24 mouse cellular contexts compared by ENCODE assay signal in the genomic region with DNA sequence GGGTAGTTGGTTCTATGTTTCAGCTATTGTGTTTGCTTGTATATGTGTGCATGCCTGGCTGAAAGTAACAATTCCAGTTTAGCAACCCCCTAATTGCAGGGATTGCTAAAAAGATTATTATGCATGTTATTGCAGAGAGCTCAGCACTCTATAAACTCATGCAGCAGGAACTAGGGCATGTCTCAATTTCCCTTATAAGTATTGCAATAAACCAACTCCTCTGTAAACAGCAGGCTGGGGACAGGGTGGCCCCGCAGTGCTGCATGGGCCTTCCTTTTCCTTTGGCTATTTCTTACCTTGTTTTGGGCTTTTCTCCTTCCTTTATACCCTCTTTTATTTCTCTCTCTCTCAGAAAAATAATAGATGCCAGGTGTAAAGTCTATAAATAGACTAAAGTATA. TPM values are rescaled to one million over a fixed set of nuclear protein-coding genes. Genes with fewer than 3 reads are reported as not detected.
A peak's percentile ranks its signal among the peaks of the same experiment; 100 is the strongest.
DNase-seq lines count a peak whose midpoint lies in the region; ATAC-seq and TF ChIP-seq lines count a peak whose summit lies in the region.
"Had no signal": no experiment of that assay in that cellular context is flagged by ENCODE, and none has a peak within 500 bp of the region (broad histone marks: within the 10 kb centered on the region; RNA-seq: fewer than 3 reads in every experiment).

No protein-coding gene starts in this region.

- no peaks in the 10 kb centered on the region for H3K36me3 ChIP-seq in lung, postnatal 0 days (ENCODE audit: insufficient read depth, low read length)
- no peaks in the 10 kb centered on the region for H3K36me3 ChIP-seq in embryonic facial prominence, embryonic 15.5 days
- H3K36me3 ChIP-seq: heart, embryonic 10.5 days; heart, embryonic 13.5 days; hindbrain, embryonic 12.5 days; hindbrain, embryonic 15.5 days had no signal

- no peak overlapping the region for H3K9ac ChIP-seq in lung, postnatal 0 days (replicated peaks; ENCODE audit: low read depth)
- H3K9ac ChIP-seq in embryonic facial prominence, embryonic 15.5 days, result no peak overlapping the region
- H3K9ac ChIP-seq: forebrain, postnatal 0 days; heart, embryonic 13.5 days; hindbrain, embryonic 15.5 days had no signal

- no peaks in the 10 kb centered on the region for H3K4me1 ChIP-seq in lung, postnatal 0 days (ENCODE audit: insufficient read depth, low read depth, low read length)
- peaks cover 20% of the 10 kb centered on the region for H3K4me1 ChIP-seq in embryonic facial prominence, embryonic 15.5 days

- no peaks in the 10 kb centered on the region for H3K9me3 ChIP-seq in lung, postnatal 0 days (ENCODE audit: low read length)
- H3K9me3 ChIP-seq in embryonic facial prominence, embryonic 15.5 days (replicated peaks), result no peaks in the 10 kb centered on the region
- H3K9me3 ChIP-seq: heart, embryonic 10.5 days; heart, embryonic 13.5 days; hindbrain, embryonic 12.5 days; hindbrain, embryonic 15.5 days had no signal

- no peak for TF ChIP-seq CTCF in lung, postnatal 0 days (IDR thresholded peaks at IDR 0.05)

- ATAC-seq in lung, postnatal 0 days, result no peak
- ATAC-seq in embryonic facial prominence, embryonic 15.5 days (ENCODE audit: insufficient number of reproducible peaks, low FRiP score, low TSS enrichment, low read depth), result no peak
- ATAC-seq in megakaryocyte, adult 5-6 weeks (ENCODE audit: poor library complexity, severe bottlenecking), result peak; percentile 53
- ATAC-seq: CD4-positive, CD25-positive, alpha-beta regulatory T cell, adult 4 months; forebrain, embryonic 14.5 days; forebrain, postnatal 0 days had no signal

- H3K27me3 ChIP-seq in lung, postnatal 0 days (replicated peaks; ENCODE audit: insufficient read depth, low read length), result no peaks in the 10 kb centered on the region
- H3K27me3 ChIP-seq in embryonic facial prominence, embryonic 15.5 days, result no peaks in the 10 kb centered on the region
- H3K27me3 ChIP-seq: heart, embryonic 13.5 days; hindbrain, embryonic 12.5 days; hindbrain, embryonic 15.5 days had no signal

- H3K4me2 ChIP-seq in lung, postnatal 0 days (replicated peaks; ENCODE audit: low read depth, low read length), result no peak overlapping the region
- no peak overlapping the region for H3K4me2 ChIP-seq in embryonic facial prominence, embryonic 15.5 days (replicated peaks)
- H3K4me2 ChIP-seq: heart, embryonic 13.5 days; hindbrain, embryonic 12.5 days; hindbrain, embryonic 15.5 days had no signal

- H3K4me3 ChIP-seq in lung, postnatal 0 days (ENCODE audit: low read depth, low read length), result no peak overlapping the region
- H3K4me3 ChIP-seq in embryonic facial prominence, embryonic 15.5 days (replicated peaks), result no peak overlapping the region
- H3K4me3 ChIP-seq: gastrocnemius, adult 2 months; heart, adult 2 months; heart, embryonic 10.5 days; heart, embryonic 13.5 days; hindbrain, embryonic 12.5 days; hindbrain, embryonic 15.5 days had no signal

- no peak overlapping the region for H3K27ac ChIP-seq in lung, postnatal 0 days (ENCODE audit: low read length)
- 0 out of 2 replicates have a peak overlapping the region, but pooled peaks have one; percentile 12 for H3K27ac ChIP-seq in embryonic facial prominence, embryonic 15.5 days (replicated peaks)
- H3K27ac ChIP-seq: gastrocnemius, adult 2 months; heart, adult 2 months; heart, embryonic 10.5 days; heart, embryonic 13.5 days; hindbrain, embryonic 12.5 days; hindbrain, embryonic 15.5 days had no signal

- WGBS in lung, postnatal 0 days, result 72% methylated on average over 1 of the region's 1 CpGs
- 52% methylated on average over 1 of the region's 1 CpGs for WGBS in embryonic facial prominence, embryonic 15.5 days

- peak; percentile 46 for DNase-seq in heart, adult 11 months
- no peak for DNase-seq in heart, postnatal 4 days
- DNase-seq in lung, postnatal 0 days (ENCODE audit: low spot score), result peak; percentile 18
- DNase-seq in lung, postnatal 10 days, result no peak
- no peak for DNase-seq in embryo, embryonic 9.5 days (ENCODE audit: extremely low spot score)
- DNase-seq in cerebellum, adult 8-10 months, result no peak
- DNase-seq: adrenal gland, adult 2 months; adrenal gland, postnatal 14 days; cerebellum, adult 11-12 months; cerebellum, adult 9-10 months; cerebellum, postnatal 14 days; forebrain, postnatal 0 days; gastrocnemius, adult 2 months; gastrocnemius, postnatal 14 days; heart, adult 2 months; heart, postnatal 14 days had no signal

- TF ChIP-seq EP300 in lung, postnatal 0 days (IDR thresholded peaks at IDR 0.05), result no peak

RNA-seq across cellular contexts. Expression of a gene that starts 32.3 kb away (rescaled TPM):
- 10 to 100 TPM; 81.4 to 95.1 TPM for total RNA-seq in heart, postnatal 4 days (2021)
- 116 and 124 TPM in 2 replicates for polyA plus RNA-seq in lung, postnatal 0 days (2015; fragmentation: Nextera tagmentation; extraction: Ambion mirVana)
- polyA plus RNA-seq in embryonic facial prominence, embryonic 15.5 days (2015; fragmentation: Nextera tagmentation; extraction: Ambion mirVana), result 172 and 173 TPM in 2 replicates
- total RNA-seq in megakaryocyte, adult 5-6 weeks (2015), result 77.6 and 93.6 TPM in 2 replicates
- 26.9 and 47.6 TPM in 2 replicates for total RNA-seq in megakaryocyte, adult 5-6 weeks (2017)

RNA-seq across cellular contexts. Expression of a gene that starts 53.2 kb away (rescaled TPM):
- 10 to 100 TPM; 22.3 to 23.0 TPM for total RNA-seq in heart, postnatal 4 days (2021)
- 8.1 and 9.6 TPM in 2 replicates for polyA plus RNA-seq in lung, postnatal 0 days (2015; fragmentation: Nextera tagmentation; extraction: Ambion mirVana)
- 17.1 and 17.8 TPM in 2 replicates for polyA plus RNA-seq in embryonic facial prominence, embryonic 15.5 days (2015; fragmentation: Nextera tagmentation; extraction: Ambion mirVana)
- 33.2 and 49.0 TPM in 2 replicates for total RNA-seq in megakaryocyte, adult 5-6 weeks (2015)
- total RNA-seq in megakaryocyte, adult 5-6 weeks (2017), result 18.4 and 26.0 TPM in 2 replicates

Comparison
In these comparisons a context has a peak if more than half of its experiments do, and no peak if none do; other contexts are left out.
1. DNase-seq: peak in heart, adult 11 months (single experiment) and lung, postnatal 0 days (single experiment); none in heart, postnatal 4 days (single experiment), lung, postnatal 10 days (single experiment), embryo, embryonic 9.5 days (single experiment) and cerebellum, adult 8-10 months (single experiment).